Mouse (Mus musculus): ENCODE measurements around the gene Mto1.

- TF ChIP-seq CTCF (IDR thresholded peaks at IDR 0.05; ENCODE audit: low read depth) (no peak), EP300 (IDR thresholded peaks at IDR 0.05; ENCODE audit: low read depth) (no peak)
These were observed 18.5 kb upstream of the Mto1 start for GRCm38 (mm10) chr9:78429551-78429950.

Data from heart, postnatal 0 days (tissue).